Mouse (Mus musculus) small intestine, adult 2 months (tissue): ENCODE measurements at regions not wholly inside any gene's neighbourhood (a gene's known extent, or its start where the extent isn't known, plus 50 kb on each side); places are given as distances from the start of the nearest gene placed in this dataset.

ENCODE experiments used
- CTCF ChIP-seq: fragments of 200-500 bp; IDR thresholded peaks from 2 replicates; pipeline ENCODE4 v1.5.1; 2012; ENCODE audit warnings: low read depth, mild to moderate bottlenecking, control low read depth, inconsistent platforms, low read length, moderate library complexity, mixed read lengths; ENCODE audit not compliant: insufficient replicate concordance, insufficient read length; ENCODE audit errors: extremely low read depth
- POLR2A ChIP-seq: fragments of 200-500 bp; IDR thresholded peaks from 2 replicates; pipeline ENCODE4 v1.6.1; 2012; ENCODE audit warnings: low read depth, mild to moderate bottlenecking, control low read depth, inconsistent platforms, low read length, moderate library complexity

GRCm38 (mm10) chr2:45389902-45390492, 272.8 kb upstream of the Zeb2 start:
- TF ChIP-seq POLR2A = no peak
- no peak for TF ChIP-seq CTCF
